Mouse (Mus musculus): Measurements from ENCODE around the gene Fat1.

DNA sequence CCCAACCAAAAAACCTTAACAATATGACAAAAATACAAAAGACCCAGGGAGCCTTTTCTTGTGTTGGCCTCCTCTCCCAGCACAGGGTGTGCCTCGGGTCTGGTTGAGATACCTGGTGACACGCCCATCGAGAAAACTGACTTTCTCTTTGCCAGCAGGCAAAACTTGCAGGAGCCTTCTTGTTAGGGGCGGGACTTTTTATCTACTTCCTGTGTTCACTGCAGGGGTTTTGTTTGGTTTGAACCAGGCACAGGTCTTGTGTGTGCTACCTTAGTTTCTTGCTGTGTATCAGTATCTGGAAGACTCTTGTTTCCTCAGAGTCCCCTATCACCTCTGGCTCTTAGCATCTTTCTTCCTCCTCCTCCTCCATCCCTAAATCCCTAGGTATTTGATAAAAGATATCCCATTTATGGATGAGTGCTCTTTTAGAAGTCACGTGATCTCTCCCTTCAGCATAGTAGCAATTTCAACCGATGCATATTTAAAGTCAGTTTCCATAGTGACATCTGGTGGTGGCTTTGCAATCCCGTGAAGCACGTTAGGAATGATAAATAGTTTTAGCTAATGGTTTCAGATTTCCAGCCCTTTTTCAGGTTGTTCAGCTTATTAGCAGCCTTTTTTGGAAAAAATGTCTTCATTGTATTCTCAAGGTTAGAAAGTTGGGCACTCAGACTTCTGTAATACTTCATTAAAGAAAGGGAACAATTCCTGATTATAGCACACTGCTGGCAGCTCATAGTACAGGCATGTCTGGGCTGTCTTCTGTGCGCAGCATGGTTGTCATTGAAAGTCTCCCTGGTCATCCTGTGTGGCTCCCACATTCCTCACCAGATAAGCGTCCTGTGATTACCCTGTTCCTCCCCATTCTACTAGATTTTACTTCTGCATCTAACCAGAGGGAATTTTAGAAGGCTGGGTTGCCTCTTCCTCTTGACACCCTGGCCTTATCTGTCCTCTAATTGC, 50.4 kb downstream of the Fat1 start:
- TF ChIP-seq GATA1 (IDR thresholded peaks at IDR 0.05; ENCODE audit: borderline replicate concordance, low read length), result no peak
- no peak for TF ChIP-seq FLI1 (IDR thresholded peaks at IDR 0.05; ENCODE audit: low read length)

Data from megakaryocyte, embryonic 14.5 days (primary cell).